Mouse (Mus musculus) frontal cortex, postnatal 10 days (tissue): ENCODE measurements around the gene Sost.
A peak's percentile ranks its signal among the peaks of the same experiment; 100 is the strongest.

Experiments used
- DNase-seq, 2 experiments: peaks; one replicate each; pipeline ENCODE4 v3.0.0; 2022; ENCODE audit warnings: low spot score in 2 of 2, mixed read lengths in 1 of 2

The Sost gene

DNA sequence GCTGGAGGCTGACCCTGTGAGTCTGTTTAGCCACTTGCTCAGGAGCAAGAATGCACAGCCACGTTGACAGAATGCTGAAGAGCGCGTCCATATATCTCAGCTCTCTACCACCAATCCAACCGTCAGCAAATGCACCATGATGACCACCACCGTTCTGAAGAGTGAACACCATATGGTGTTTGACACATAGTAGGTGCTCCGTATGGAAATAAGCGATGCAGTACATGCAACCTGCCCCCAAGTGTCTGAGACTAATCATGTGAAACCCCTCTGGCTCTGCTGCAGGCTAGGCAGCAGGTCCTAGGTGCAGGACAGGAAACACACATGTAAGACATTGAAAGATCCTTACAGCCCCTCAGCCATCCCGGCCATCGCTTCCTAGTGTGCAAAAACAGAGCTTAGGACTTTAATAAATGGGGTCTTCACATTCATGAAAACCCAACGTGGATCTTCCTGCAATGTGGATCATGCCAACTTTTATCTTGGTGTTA is 16.7 kb upstream of the Sost start:
- DNase-seq, result no peak

DNA sequence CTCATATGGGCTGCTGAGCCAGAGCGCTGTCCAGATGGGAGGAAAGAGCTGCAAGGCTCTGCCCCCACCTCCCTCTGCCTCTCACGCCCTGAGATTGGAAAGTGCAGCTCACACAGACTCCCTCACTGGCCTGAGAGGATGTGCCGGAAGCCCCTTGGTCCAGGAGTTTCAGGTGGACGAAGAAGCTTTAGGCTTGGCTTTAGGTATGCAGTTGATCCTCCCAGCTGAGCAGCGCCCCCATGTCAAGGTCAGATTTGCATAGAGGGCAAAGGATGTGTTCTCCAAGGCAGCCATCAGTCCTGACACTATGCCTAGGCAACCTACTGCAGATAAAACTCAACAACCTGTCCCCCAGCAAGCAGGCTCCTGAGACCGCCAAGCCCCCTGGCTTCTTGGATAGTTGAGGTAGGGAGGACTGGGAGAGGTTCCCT is 16.2 kb upstream of the Sost start:
- DNase-seq, result no peak

DNA sequence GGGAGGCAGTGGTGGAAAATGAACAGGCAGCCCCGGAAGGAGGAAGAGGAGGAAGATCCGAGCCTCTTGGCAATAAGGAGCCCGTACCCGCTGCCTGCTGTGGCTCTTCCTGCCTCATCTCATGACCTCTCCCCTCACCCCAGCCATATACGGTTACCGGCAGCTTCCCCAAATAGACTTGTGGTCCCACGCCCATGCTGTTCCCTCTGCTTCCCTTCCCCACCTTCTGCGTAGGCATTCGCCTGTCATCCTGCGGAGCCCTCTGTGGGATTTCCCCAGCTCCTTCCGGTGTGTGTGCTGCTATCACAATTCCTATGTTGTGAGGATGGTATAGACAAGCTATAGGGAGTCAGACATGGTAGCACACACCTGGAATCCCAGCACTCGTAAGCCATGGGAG is 15.0 kb upstream of the Sost start:
- no peak for DNase-seq

DNA sequence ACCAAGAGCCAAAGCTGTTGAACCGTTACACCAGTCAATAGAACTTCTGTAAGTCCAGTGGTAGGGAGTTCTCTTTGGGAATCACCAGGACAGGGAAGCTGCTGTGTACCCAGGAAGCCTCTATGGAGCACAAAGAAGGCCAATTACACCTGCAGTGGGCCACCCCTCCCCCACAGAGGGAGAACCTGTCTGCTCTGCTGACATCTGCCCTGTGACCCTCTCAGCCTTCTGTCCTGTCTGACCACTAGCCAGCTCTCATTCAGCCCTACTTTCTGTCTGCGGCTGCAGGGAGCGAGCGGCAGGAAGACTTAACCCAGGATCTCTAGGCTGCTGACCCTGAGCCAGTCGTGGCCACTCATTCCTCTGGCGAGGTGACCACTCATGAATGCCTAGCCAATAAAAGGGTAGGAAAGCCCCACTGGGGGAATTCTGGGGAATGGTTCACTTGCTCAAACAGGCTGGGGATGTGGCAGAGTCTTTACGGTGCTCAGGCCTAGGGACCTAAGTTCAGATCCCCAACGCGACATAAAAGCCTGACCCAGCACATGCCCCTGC is 13.9 kb upstream of the Sost start:
- DNase-seq, result no peak

DNA sequence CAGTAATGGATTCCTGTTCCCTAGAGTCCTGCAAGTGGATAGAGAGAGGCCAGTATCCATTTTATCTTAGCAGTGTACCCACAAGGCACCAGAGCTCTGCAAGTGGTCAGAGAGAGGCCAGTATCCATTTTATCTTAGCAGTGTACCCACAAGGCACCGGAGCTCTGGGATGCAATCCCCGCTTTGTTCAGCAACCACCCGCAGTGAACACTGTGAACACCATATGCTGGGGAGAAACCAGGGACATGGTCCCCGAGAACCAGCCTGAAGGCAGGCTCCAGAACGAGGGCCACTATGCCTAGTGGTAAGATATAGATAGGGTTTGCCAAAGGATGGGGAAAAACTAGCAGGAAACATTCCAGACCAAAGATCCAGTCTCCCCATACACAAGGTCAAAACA is 12.3 kb upstream of the Sost start:
- no peak for DNase-seq

DNA sequence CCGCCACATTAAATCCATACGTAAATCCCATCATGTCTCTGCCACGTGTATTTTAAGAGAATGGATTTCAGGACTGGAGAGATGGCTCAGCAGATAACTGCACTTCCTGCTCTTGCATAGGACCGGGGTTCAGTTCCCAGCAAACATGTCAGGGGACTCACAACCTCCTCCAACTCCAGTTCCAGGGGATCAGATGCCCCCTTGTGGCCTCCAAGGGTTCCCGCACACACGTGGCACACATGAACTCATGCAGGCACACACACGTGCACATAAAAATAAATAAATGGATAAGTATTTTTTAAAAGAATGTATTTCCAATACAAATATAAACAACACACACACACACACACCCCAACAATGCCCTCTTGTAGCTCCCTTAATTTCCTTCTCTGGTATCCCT is 10.1 kb upstream of the Sost start:
- DNase-seq, result no peak

DNA sequence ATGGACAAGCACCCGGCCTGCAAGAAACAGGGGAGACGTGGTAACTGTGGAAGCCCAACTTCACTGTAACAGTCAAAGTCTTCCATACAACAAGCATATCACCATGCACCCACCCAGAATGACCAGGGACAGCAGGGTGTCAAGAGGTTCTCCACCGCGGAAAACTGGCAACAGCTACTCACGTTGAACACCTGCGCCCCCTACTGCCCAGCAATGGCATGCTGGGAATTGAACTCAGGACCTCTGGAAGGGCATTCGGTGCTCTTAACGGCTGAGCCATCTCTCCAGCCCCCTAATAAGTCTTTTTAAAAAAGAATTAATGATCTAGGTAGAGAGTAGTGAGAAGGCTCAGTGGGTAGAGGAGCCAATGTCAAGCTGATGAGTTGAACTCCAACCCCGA is 8.1 kb upstream of the Sost start:
- no peak for DNase-seq

DNA sequence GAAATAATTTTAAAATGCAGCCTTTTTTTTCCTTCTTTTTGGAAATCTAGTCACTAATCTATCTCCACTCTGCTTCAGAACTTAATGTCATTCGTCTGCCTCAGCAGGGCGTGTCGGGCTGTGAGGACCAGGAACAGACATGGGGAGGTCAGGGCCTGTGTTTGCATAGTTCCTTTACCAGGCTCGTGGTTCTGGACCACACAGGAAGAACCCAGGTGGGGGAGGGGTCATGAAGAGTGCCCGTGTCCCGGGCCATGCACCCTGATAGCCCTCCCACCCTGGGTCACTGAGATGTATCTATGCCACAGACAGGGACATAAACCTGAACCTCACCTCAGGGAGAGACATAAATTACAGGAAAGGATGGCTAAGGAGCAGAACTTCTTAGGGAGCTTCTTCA is 7.4 kb upstream of the Sost start:
- DNase-seq, result no peak

DNA sequence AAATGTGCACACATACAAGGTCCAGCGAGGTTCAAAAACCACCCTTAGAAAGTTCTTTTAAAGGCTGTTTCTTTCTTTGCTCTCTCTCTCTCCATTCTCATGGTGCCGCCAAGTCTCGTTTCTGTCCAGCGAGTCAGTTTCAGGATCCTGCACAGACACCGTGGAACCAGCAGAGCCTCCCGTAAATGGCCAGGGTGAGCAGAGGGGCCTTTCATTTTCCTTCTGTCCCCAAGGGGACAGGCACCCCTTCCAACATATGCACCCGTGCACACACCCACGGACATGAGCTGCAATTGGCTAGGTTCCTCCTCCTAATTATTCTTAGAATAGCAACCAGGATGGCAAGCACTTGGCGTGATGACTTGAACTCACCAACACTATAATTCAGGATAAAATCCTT is 6.7 kb upstream of the Sost start:
- no peak for DNase-seq

DNA sequence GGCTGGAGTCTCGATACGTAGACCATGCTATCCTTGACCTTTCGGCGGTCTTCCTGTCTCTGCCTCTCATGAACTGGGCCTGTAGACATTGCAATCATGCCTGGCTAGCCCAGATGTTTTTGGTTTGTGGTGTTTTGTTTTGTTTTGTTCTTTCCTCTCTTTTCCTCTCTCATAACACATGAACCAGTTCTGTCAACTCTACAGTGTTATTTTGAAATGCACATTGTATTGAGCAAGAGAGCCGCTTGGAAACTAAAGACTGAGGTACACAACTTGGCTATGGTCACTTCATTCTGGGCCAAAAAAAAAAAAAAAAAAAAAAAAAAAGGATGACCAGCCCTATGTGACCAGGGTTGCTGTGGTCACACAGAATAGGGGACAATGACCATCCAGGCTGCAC is 5.8 kb upstream of the Sost start:
- no peak for DNase-seq

DNA sequence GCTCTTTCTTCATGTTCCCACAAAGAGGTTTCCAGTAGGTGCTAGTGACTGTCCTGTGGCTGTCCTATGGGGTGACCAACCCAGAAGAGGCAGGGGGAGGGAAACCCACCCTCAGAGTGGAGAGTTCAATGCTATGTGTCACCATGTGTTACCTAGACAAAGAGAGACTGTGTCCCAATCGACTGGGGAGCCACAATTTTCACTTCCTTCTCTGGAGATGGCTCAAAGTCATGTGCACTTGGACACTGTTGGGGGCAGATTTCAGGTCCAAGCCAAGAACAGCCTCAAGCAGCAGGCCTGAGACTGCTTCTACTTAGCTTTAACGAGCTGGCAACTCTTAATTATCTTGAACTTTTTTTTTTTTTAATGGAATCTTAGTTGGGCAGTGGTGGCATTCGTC is 5.3 kb upstream of the Sost start:
- DNase-seq, result no peak

DNA sequence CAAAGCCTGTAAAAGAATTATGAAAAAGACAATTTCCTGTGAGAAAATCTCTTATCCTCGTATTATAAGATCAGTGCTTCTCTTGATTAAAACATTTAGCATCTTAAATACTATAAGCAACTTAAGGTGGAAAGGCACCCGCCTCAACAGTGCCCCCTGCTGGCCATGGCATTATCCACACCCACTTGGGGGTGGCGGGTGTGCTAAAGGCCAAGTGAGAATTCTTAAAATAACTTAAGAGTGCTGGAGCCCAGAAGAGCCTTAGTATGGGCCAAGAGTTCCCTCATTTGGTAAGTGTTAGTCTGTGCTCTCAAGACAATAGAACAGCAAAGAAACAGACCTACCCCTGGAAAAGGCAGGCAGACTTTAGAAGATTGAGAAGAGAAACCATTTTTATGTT is 4.6 kb upstream of the Sost start:
- DNase-seq, result no peak

DNA sequence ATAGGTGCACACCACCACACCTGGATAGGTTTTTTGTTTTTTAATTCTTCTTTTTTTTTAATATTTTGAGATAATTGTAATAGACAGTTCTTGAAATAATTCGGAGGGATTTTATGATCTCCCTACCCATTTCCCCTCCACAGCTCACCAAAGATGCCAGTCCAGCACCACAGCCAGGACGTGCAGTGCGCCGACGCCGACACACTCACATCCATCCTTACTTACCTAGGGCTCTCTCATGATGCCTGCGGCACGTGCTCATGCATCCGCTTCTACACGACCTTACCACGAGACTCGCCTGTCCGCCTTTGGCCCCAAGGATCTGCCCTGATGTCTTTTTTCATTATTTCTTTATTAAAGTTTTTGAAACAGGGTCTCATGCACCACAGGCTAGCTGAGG is 3.0 kb upstream of the Sost start:
- no peak for DNase-seq

DNA sequence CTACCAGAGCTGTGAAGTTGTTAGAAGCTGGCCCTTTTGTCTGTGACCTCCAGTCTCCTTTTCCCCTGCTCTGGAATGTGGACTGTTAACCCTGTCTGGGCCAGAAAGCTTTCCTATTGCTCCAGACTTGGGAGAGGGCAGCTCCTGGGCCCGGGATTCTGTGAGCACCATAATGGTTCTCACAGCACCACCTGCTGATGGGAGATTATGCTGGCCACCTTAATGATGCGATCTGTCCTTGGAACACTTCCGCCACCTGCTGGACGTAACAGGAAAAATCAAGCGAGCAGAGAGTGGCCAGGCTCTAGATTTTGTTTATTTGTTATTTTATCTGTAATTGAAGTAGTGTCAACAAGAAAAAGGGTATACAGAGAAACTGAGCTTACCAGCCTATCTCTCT is 2.0 kb upstream of the Sost start:
- DNase-seq, result peak; percentile 54 to 79

DNA sequence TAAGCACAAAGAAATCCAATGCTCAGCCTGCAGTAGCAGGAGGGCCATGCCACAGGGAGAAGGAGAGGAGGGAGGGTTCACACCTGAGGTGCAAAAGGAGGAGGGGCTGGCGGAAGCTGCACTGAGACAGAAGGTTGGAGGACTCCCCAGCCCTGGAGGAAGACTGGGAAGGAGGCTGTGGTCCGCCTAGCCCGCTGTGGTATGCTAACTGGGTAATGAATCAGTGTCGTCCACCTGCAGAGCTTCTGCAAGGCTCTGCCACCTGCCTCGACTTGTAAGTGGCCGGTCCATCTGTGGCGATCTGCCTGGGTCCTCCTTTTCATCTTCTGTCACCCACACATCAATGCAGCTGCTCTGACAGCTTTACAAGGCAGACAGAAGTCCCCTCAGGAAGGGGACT is 1.5 kb upstream of the Sost start:
- DNase-seq, result no peak

DNA sequence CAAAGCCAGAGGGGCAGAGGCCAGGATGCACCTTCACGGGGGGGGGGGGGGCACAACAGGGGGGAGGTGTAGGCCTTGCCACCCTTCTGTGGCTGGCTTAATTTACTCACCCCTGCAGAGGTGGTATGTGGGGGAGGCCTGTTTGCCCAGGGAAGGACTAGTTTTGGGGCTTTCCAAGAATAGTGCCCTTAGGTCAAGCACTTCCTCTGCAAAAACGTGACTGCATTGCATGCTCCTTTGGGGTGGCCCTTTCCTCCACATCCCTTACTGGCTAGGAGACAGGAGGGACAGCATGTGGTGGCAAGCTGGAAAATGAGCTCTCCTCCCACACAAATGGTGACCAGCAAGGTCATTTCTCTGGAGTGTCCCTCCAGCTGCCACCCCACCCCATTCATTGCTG is 1.3 kb downstream of the Sost start:
- no peak for DNase-seq

DNA sequence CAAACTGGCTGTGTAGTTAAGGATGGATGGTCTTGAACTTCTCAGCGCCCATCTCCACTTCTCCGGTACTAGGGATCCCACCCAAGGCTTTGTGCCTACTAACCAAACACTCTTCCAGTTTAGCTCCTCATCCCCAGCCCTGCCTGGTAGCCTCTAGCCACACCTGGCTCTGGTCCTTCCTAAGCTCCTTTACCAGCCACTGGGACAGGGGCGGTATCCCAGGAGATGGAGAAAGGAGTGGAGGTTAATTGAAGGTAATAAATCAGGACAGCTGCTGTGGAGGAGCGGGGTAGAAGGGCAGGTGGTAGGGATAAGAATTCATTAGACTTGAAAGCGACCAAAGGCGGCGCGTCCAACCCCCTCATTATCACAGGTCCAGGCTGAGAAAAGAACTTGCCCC is 2.2 kb downstream of the Sost start:
- DNase-seq, result no peak

DNA sequence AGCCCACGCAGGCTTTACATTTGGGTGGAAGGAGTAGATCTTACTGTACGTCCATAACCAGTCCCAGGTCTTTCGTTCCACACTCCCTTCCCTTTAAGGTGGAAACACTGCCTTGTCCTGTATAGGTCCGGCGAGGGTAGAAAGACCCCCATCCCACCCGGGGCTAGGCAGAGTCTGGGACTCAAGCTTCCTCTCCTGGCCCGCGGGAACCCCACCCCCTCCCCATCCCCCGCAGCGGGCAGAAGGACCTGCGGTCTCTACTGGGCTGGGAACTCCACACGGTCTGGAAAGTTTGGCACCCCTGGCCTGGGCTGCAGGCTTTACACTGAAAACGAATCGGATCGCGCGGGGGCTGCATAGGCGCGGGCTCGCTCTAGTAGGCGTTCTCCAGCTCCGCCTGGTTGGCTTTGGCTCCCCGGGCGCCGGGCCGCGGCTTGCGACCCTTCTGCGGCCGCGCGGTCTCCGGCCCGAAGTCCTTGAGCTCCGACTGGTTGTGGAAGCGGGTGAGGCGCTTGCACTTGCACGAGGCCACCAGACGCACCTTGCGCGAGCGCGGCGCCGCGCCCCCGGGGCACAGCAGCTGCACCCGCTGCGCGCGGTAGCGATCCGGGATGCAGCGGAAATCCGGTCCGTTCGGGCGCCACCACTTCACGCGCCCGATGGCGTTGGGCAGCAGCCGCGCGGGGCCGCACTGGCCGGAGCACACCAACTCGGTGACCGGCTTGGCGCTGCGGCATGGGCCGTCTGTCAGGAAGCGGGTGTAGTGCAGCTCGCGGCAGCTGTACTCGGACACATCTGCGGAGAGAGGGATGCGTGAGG is 3.1 kb downstream of the Sost start:
- no peak for DNase-seq

DNA sequence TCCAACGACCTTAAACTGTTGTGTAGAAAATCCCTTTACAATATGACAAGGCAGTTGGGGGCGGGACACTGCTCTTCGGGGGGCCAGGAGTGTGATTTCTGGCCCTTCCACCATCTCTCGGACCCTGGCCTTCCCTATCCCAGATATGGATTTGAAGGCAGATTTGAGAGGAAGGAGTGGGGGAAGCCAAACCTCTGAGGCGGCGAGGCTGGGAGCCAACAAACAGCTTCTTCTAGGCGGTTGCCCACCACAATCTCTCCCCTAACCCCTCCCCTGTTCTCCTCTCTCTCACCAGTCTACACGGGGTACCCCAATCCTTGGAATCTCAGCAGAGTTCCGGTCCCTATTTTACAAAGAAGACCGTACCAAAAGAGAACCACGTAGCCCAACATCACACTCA is 3.8 kb downstream of the Sost start:
- DNase-seq, result no peak

DNA sequence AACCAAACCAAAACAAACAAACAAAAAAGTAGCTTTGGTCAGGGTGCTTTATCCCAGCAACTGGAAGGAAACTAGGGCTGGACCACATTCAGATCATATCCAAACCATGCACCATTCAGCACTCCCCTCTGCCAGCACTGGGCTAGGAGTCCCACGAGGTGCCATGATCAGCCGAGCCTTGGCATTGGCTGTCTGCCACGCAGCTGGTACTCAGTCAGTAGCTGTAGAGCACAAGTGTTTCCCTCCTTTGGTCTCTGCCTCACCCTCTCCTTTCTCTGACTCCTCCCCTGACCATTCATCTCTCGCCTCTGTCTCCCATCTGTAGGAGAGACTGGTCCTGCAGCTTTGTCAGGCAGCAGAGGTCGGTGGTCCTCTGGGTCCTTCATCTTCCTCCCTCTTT is 9.3 kb downstream of the Sost start:
- no peak for DNase-seq

DNA sequence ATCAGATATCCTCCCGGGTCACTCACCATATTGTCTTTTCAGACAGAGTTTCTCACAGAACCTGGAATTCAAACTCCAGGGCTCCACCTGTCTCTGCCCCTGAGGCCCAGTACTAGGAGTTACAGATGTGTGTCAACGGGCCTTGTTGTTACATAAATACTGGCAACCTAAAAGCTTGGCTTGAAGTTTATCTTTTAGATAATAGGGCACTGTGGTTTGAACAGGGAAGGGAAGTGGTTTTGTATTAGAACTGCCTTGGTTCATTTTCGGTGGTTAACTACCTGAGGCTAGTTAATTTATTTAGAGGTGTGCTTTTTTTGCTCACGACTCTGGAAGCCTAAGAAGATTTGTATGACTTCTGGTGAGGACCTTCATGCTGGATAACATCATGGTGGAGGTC is 13.4 kb downstream of the Sost start:
- no peak for DNase-seq

DNA sequence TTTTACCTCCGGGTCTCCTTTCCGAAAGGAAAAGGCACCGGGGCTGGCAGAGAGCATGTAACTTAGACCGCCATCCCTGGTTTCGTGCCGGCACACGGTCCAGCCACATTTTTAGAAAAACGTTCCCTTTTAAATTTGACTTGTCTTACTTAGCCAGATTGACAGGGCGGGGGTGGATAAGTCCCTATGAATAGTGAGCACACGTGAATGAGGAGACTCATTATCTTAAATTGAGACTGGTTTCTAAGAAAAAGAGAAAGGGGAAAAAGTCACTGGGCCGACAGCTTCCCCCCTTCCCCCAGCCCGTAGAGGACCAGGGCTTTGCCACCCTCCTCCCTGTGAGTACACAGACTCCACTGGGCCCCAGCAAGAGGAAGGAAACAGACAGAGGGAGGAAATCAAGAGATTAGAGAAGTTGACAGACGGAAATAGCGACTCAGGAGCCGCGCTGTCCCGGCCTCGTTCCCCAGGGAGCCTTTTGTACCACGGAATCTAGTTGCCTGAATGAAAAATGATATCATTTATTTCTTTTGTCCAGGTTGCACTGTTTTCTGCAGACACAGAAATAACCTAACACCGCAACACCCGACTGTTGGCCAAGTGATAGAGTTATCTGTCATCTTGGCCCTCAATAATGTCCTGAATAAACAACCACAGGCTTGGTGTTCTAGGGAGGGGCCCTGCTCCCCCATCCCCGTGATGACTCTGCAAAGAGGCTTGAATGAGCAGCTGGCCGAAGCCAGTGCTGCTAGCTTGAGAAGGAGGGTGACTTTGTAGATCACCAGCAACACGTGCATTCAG is 14.1 kb downstream of the Sost start:
- DNase-seq, result no peak

DNA sequence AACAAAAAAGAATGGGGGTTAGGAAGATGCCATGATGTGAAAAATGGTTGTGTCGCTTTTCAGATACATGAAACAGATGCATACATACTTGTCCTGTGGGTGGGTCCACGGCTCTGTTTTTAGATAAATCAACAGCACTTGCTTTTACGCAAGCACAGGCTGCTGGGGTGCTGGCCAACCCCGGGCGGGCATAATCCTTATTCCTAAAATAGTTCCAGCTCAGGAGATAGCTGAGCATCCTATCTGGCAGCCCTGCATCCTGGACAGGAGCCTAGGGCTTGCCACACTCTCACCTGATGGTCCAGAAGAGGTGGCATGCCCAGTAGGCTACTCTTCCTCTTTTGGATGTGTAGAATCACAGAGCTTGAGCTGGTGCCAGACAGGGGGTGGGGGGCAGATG is 16.8 kb downstream of the Sost start:
- DNase-seq, result no peak
